Comparison of ENCODE assay signal across 16 mouse cellular contexts in genomic region chr16:59836304-59836703, GRCm38 (mm10).
"Had no signal": no experiment of that assay in that cellular context is flagged by ENCODE, and none has a peak within 500 bp of the region (broad histone marks: within the 10 kb centered on the region; RNA-seq: fewer than 3 reads in every experiment).

No protein-coding gene starts in this region.

- DNase-seq: kidney, adult 2 months; kidney, postnatal 25 days; left cerebral cortex, postnatal 4 days; liver, postnatal 0 days; lung, embryonic 14.5 days; thymus, adult 18-20 months; thymus, postnatal 36 days had no signal

- H3K27me3 ChIP-seq: limb, embryonic 12.5 days; limb, embryonic 15.5 days; neural tube, embryonic 13.5 days had no signal

- H3K36me3 ChIP-seq: limb, embryonic 12.5 days; limb, embryonic 15.5 days; midbrain, embryonic 10.5 days; neural tube, embryonic 13.5 days had no signal

- ATAC-seq: liver, postnatal 0 days; lung, postnatal 0 days had no signal

- H3K27ac ChIP-seq: kidney, postnatal 0 days; limb, embryonic 12.5 days; limb, embryonic 15.5 days; liver, embryonic 14.5 days; macrophage; midbrain, embryonic 10.5 days; neural tube, embryonic 13.5 days had no signal

- H3K9ac ChIP-seq: limb, embryonic 12.5 days; limb, embryonic 15.5 days; liver, embryonic 14.5 days; liver, postnatal 0 days; lung, embryonic 14.5 days; neural tube, embryonic 13.5 days had no signal

- H3K4me3 ChIP-seq: limb, embryonic 12.5 days; limb, embryonic 15.5 days; midbrain, embryonic 10.5 days; neural tube, embryonic 13.5 days had no signal

- H3K4me2 ChIP-seq: limb, embryonic 12.5 days; limb, embryonic 15.5 days; liver, embryonic 11.5 days; lung, embryonic 14.5 days; neural tube, embryonic 13.5 days had no signal

- H3K9me3 ChIP-seq: limb, embryonic 12.5 days; limb, embryonic 15.5 days; midbrain, embryonic 10.5 days; neural tube, embryonic 13.5 days had no signal

- H3K4me1 ChIP-seq: limb, embryonic 12.5 days; limb, embryonic 15.5 days; midbrain, embryonic 10.5 days; neural tube, embryonic 13.5 days had no signal
